Mouse (Mus musculus) bone marrow, adult 2 months (tissue): ENCODE data around the gene Fam219a.

ENCODE experiments used
- CTCF ChIP-seq: fragments of 200-500 bp; IDR thresholded peaks from 2 replicates; pipeline ENCODE4 v1.5.1; 2011; ENCODE audit warnings: low read length, control low read depth; ENCODE audit not compliant: control insufficient read depth, insufficient read depth
- POLR2A ChIP-seq: fragments of 200-500 bp; IDR thresholded peaks from 2 replicates; pipeline ENCODE4 v1.6.1; 2011; ENCODE audit warnings: low read depth, mild to moderate bottlenecking, control low read depth, low read length, borderline replicate concordance; ENCODE audit not compliant: control insufficient read depth

GRCm38 (mm10) chr4:41492951-41493350 lies 76.4 kb downstream of the Fam219a start:
- TF ChIP-seq POLR2A = no peak
- no peak for TF ChIP-seq CTCF
